Mouse (Mus musculus) ES-Bruce4 (cell line): ENCODE measurements around the gene Diras1. TPM values are rescaled to one million over a fixed set of nuclear protein-coding genes. Genes with fewer than 3 reads are reported as not detected.
"Not testable (repeated sequence)": the region's sequence is repeated elsewhere in the genome, so short reads cannot be mapped to it uniquely, and the experiment has no call there.

Source experiments
- H3K27ac ChIP-seq: 2 replicates; pipeline ENCODE4 v1.5.1; 2012; ENCODE audit warnings: low read length, inconsistent platforms; ENCODE audit not compliant: insufficient read depth
- H3K27me3 ChIP-seq: 2 replicates; pipeline ENCODE4 v1.6.1; 2012; ENCODE audit warnings: mild to moderate bottlenecking, low read length, inconsistent platforms; ENCODE audit not compliant: control insufficient read depth, poor library complexity, insufficient read depth, severe bottlenecking
- H3K36me3 ChIP-seq: 2 replicates; pipeline ENCODE4 v1.6.1; 2012; ENCODE audit warnings: inconsistent platforms, mild to moderate bottlenecking, low read length, moderate library complexity; ENCODE audit not compliant: control insufficient read depth, poor library complexity, insufficient read depth, severe bottlenecking
- H3K4me1 ChIP-seq: one replicate; pipeline ENCODE4 v1.8.1; 2011; ENCODE audit warnings: low read length; ENCODE audit not compliant: control insufficient read depth, insufficient read depth
- H3K4me3 ChIP-seq: 2 replicates; pipeline ENCODE4 v1.5.1; 2011; ENCODE audit warnings: low read depth, mild to moderate bottlenecking, low read length
- H3K9ac ChIP-seq: 2 replicates; pipeline ENCODE4 v1.6.1; 2012; ENCODE audit warnings: low read depth, mild to moderate bottlenecking, inconsistent platforms; ENCODE audit not compliant: poor library complexity, severe bottlenecking
- H3K9me3 ChIP-seq: replicated peaks from 2 replicates; pipeline ENCODE4 v1.6.1; 2012; ENCODE audit warnings: mild to moderate bottlenecking, low read length, inconsistent platforms; ENCODE audit not compliant: control insufficient read depth, poor library complexity, insufficient read depth, severe bottlenecking
- CTCF ChIP-seq: IDR thresholded peaks from one replicate; pipeline ENCODE4 v1.8.1; 2011; ENCODE audit warnings: low read depth, low read length
- EP300 ChIP-seq: IDR thresholded peaks from 2 replicates; pipeline ENCODE4 v1.6.1; 2011; ENCODE audit warnings: low read depth, low read length; ENCODE audit not compliant: insufficient read depth
- POLR2A ChIP-seq: IDR thresholded peaks from one replicate; pipeline ENCODE4 v1.8.1; 2011; ENCODE audit warnings: low read length; ENCODE audit not compliant: insufficient read depth
- polyA plus RNA-seq: library from polyadenylated mRNA; stranded (reverse); fragments of >200 nt; gene quantifications from 2 replicates; pipeline ENCODE4 v1.2.4, GENCODE M21; 2011; ENCODE audit warnings: low read depth; ENCODE audit not compliant: missing spikeins, insufficient read depth, insufficient read length

The Diras1 gene
- 0.27 and 0.90 TPM in 2 replicates for polyA plus RNA-seq

GRCm38 (mm10) chr10:81025639-81026275 lies at the start of gene Diras1:
TSS of gene Diras1 (minus strand) at chr10:81025662.
- H3K9me3 ChIP-seq: no peaks in the 10 kb centered on the region
- no peaks in the 10 kb centered on the region for H3K27me3 ChIP-seq
- TF ChIP-seq CTCF: no peak
- H3K4me3 ChIP-seq: peak within 1 kb of the TSS; percentile 47
- no peaks in the 10 kb centered on the region for H3K36me3 ChIP-seq
- no peak within 1 kb of the TSS for H3K27ac ChIP-seq
- H3K4me1 ChIP-seq: peaks cover 2% of the 10 kb centered on the region
- no peak within 1 kb of the TSS for H3K9ac ChIP-seq

- H3K4me3 ChIP-seq: no peak overlapping the region
- H3K27ac ChIP-seq: no peak overlapping the region
- no peak for TF ChIP-seq EP300
- TF ChIP-seq CTCF: peak; percentile 87
- no peaks in the 10 kb centered on the region for H3K27me3 ChIP-seq
- no peaks in the 10 kb centered on the region for H3K9me3 ChIP-seq
- peaks cover 10% of the 10 kb centered on the region for H3K36me3 ChIP-seq
- no peaks in the 10 kb centered on the region for H3K4me1 ChIP-seq
- H3K9ac ChIP-seq: no peak overlapping the region
Observed at GRCm38 (mm10) chr10:81073464-81073863, 48.0 kb upstream of the Diras1 start.

- H3K9me3 ChIP-seq: no peaks in the 10 kb centered on the region
- H3K36me3 ChIP-seq: 0 out of 2 replicates have a peak, but pooled peaks cover 2% of the 10 kb centered on the region
- H3K9ac ChIP-seq: no peak overlapping the region
- H3K27me3 ChIP-seq: no peaks in the 10 kb centered on the region
- TF ChIP-seq POLR2A: no peak
- TF ChIP-seq EP300: no peak
- TF ChIP-seq CTCF: no peak
- no peaks in the 10 kb centered on the region for H3K4me1 ChIP-seq
- no peak overlapping the region for H3K4me3 ChIP-seq
- H3K27ac ChIP-seq: no peak overlapping the region
Observed at GRCm38 (mm10) chr10:81072290-81072689, 46.8 kb upstream of the Diras1 start.

- Histone ChIP-seq H3K9ac (peak within 1 kb of the TSS; percentile 68), H3K4me3 (peak within 1 kb of the TSS; percentile 76), H3K36me3 (0 out of 2 replicates have a peak, but pooled peaks cover 2% of the 10 kb centered on the region), H3K27me3 (no peaks in the 10 kb centered on the region), H3K4me1 (no peaks in the 10 kb centered on the region), H3K9me3 (no peaks in the 10 kb centered on the region), H3K27ac (no peak within 1 kb of the TSS)
- peak; percentile 81 for TF ChIP-seq POLR2A
- TF ChIP-seq CTCF: no peak
Observed at GRCm38 (mm10) chr10:81069836-81070235, 44.4 kb upstream of the Diras1 start, which contains the start of gene Thop1. TSS of gene Thop1 (plus strand) at chr10:81070035.

- Histone ChIP-seq H3K27ac (no peak overlapping the region), H3K36me3 (0 out of 2 replicates have a peak, but pooled peaks cover 2% of the 10 kb centered on the region), H3K4me1 (no peaks in the 10 kb centered on the region), H3K27me3 (no peaks in the 10 kb centered on the region), H3K9ac (no peak overlapping the region), H3K4me3 (no peak overlapping the region), H3K9me3 (no peaks in the 10 kb centered on the region)
- no peak for TF ChIP-seq CTCF
- TF ChIP-seq EP300: no peak
- TF ChIP-seq POLR2A: no peak
Observed at GRCm38 (mm10) chr10:81068706-81069105, 43.2 kb upstream of the Diras1 start.

GRCm38 (mm10) chr10:81064519-81064918 lies 39.1 kb upstream of the Diras1 start:
- not testable (repeated sequence) for H3K27me3 ChIP-seq, H3K4me3 ChIP-seq, H3K9ac ChIP-seq, H3K4me1 ChIP-seq, H3K9me3 ChIP-seq, H3K36me3 ChIP-seq, H3K27ac ChIP-seq
